Mouse (Mus musculus) liver, embryonic 14.5 days (tissue): ENCODE measurements around the gene Sorcs2.

Source experiments
- CTCF ChIP-seq: IDR thresholded peaks from 2 replicates; pipeline ENCODE4 v1.5.1; 2016; ENCODE audit warnings: antibody characterized with exemption, low read depth, control low read depth
- EP300 ChIP-seq: IDR thresholded peaks from 2 replicates; pipeline ENCODE4 v1.6.1; 2016; ENCODE audit warnings: antibody characterized with exemption, low read depth

GRCm38 (mm10) chr5:36446166-36446890 is 48.4 kb upstream of the Sorcs2 start:
- TF ChIP-seq CTCF: no peak
- no peak for TF ChIP-seq EP300
